8 mouse cellular contexts compared by ENCODE assay signal in the genomic region with DNA sequence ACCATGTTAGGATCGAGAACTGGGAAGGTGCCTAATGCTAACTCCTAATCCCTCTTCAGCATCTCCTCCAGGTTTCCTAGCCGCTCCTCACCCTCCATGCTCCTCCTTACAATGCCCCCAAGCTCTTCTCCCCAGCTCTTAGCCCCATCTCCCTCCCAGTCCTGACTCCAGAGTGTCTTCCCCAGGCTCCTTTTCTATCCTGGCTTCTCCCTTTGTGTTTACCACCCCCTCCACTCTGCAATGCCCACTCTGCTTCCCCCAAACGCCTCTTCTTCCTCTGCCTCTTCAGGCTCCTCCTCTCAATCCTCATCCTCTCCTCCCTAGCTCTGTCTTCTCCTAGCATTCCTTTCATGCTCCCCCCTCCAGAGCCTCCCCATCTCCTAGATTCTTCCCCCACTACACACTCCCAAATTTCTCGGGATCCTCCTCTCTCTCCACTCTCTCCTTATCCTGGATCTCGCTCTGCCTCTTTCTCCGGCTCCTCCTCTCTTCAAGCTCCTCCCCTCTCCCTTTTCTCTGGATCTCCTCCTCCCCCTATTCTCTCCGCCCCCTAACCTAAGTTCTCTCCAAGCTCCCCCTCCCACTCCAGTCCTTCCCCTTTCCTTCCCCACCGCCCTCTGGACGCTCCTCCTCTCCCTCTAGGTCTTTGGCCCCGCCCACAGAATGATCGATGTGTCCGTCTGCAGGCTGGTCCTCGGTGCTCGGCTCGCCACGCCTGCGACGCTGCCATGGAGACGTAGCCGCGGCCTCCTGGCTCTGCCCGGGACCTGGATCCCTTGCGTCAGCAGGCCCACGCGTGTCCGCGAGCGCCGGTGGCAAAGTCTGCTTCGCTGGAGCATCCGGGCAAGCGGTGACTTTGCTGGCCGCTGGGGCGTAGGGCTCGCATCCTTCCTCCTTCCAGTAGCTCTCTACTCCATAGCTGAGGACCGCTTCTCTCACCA. TPM values are rescaled to one million over a fixed set of nuclear protein-coding genes. Genes with fewer than 3 reads are reported as not detected.
DNase-seq lines count a peak whose midpoint lies in the region; ATAC-seq and TF ChIP-seq lines count a peak whose summit lies in the region.

A gene (plus strand): TSS at position 558 of the 941 bp plus-strand sequence.

- peak within 1 kb of the TSS; percentile 55 for H3K4me3 ChIP-seq in bone marrow, adult 2 months (replicated peaks; ENCODE audit: control insufficient read depth, low read depth, low read length)
- peak within 1 kb of the TSS; percentile 69 for H3K4me3 ChIP-seq in embryonic facial prominence, embryonic 15.5 days (replicated peaks)
- H3K4me3 ChIP-seq in limb, embryonic 14.5 days (replicated peaks; ENCODE audit: low read length): peak within 1 kb of the TSS; percentile 68
- peak within 1 kb of the TSS; percentile 58 for H3K4me3 ChIP-seq in midbrain, postnatal 0 days (ENCODE audit: low read depth, low read length)

- H3K9me3 ChIP-seq in embryonic facial prominence, embryonic 15.5 days (replicated peaks): no peaks in the 10 kb centered on the region
- H3K9me3 ChIP-seq in limb, embryonic 14.5 days (ENCODE audit: control insufficient read depth, low read length): no peaks in the 10 kb centered on the region
- no peaks in the 10 kb centered on the region for H3K9me3 ChIP-seq in midbrain, postnatal 0 days (ENCODE audit: low read length)

- WGBS in bone marrow, adult 2 months: 2% methylated on average over 36 of the region's 36 CpGs
- 2% methylated on average over 36 of the region's 36 CpGs for WGBS in embryonic facial prominence, embryonic 15.5 days
- WGBS in limb, embryonic 14.5 days: 2% methylated on average over 36 of the region's 36 CpGs
- WGBS in midbrain, postnatal 0 days: under 1% methylated on average over 36 of the region's 36 CpGs

- peak within 1 kb of the TSS; percentile 6; the same call in 1 of the 2 replicates for H3K27ac ChIP-seq in bone marrow, adult 2 months (ENCODE audit: control insufficient read depth, insufficient read depth, low read depth, low read length, poor library complexity)
- H3K27ac ChIP-seq in embryonic facial prominence, embryonic 15.5 days (replicated peaks): peak within 1 kb of the TSS; percentile 88
- H3K27ac ChIP-seq in limb, embryonic 14.5 days (replicated peaks; ENCODE audit: low read depth, low read length): peak within 1 kb of the TSS; percentile 75
- H3K27ac ChIP-seq in midbrain, postnatal 0 days (ENCODE audit: low read depth, low read length): peak within 1 kb of the TSS; percentile 79

- DNase-seq in 416B (ENCODE audit: low read depth): peak; percentile 39
- DNase-seq in heart, adult 8-10 months (ENCODE audit: low spot score): peak; percentile 93
- peak; percentile 98 for DNase-seq in kidney, adult 9 months
- peak; percentile 99 for DNase-seq in limb, embryonic 14.5 days (ENCODE audit: low spot score)
- peak; percentile 99 for DNase-seq in midbrain, postnatal 0 days (ENCODE audit: low spot score)
- peak; percentile 53 to 70 for DNase-seq in spleen, postnatal 14 days (ENCODE audit: low spot score in 2 of 2)

- H3K4me1 ChIP-seq in bone marrow, adult 2 months (ENCODE audit: control insufficient read depth, insufficient read depth, low read length): peaks cover 2% of the 10 kb centered on the region; the same call in 1 of the 2 replicates
- peaks cover 28% of the 10 kb centered on the region for H3K4me1 ChIP-seq in embryonic facial prominence, embryonic 15.5 days
- H3K4me1 ChIP-seq in limb, embryonic 14.5 days (ENCODE audit: control insufficient read depth, insufficient read depth, low read length): 0 out of 2 replicates have a peak, but pooled peaks cover 5% of the 10 kb centered on the region
- peaks cover 7% of the 10 kb centered on the region; the same call in 1 of the 2 replicates for H3K4me1 ChIP-seq in midbrain, postnatal 0 days (ENCODE audit: insufficient read depth, low read length)

- peak within 1 kb of the TSS; percentile 79 for H3K4me2 ChIP-seq in embryonic facial prominence, embryonic 15.5 days (replicated peaks)
- H3K4me2 ChIP-seq in limb, embryonic 14.5 days (replicated peaks; ENCODE audit: low read depth, low read length, severe bottlenecking): peak within 1 kb of the TSS; percentile 75
- H3K4me2 ChIP-seq in midbrain, postnatal 0 days (ENCODE audit: low read depth, low read length, poor library complexity, severe bottlenecking): peak within 1 kb of the TSS; percentile 84

- ATAC-seq in embryonic facial prominence, embryonic 15.5 days (ENCODE audit: insufficient number of reproducible peaks, low FRiP score, low TSS enrichment, low read depth): peak; percentile 91
- peak; percentile 92 for ATAC-seq in limb, embryonic 14.5 days (ENCODE audit: low FRiP score, low read depth)
- ATAC-seq in midbrain, postnatal 0 days (ENCODE audit: low FRiP score): peak; percentile 93

- H3K36me3 ChIP-seq in embryonic facial prominence, embryonic 15.5 days: peaks cover 24% of the 10 kb centered on the region
- peaks cover 28% of the 10 kb centered on the region for H3K36me3 ChIP-seq in limb, embryonic 14.5 days (ENCODE audit: control insufficient read depth, insufficient read depth, low read length)
- 0 out of 2 replicates have a peak, but pooled peaks cover 5% of the 10 kb centered on the region for H3K36me3 ChIP-seq in midbrain, postnatal 0 days (ENCODE audit: insufficient read depth, low read length)

- no peak; the same call in 1 of the 2 replicates for TF ChIP-seq POLR2A in bone marrow, adult 2 months (IDR thresholded peaks at IDR 0.05; ENCODE audit: borderline replicate concordance, control insufficient read depth, low read depth, low read length)
- 0 out of 2 replicates have a peak, but pooled peaks have one; percentile 61 for TF ChIP-seq POLR2A in limb, embryonic 14.5 days (IDR thresholded peaks at IDR 0.05; ENCODE audit: borderline replicate concordance, extremely low read depth, insufficient read depth, insufficient read length)

- TF ChIP-seq CTCF in bone marrow, adult 2 months (IDR thresholded peaks at IDR 0.05; ENCODE audit: control insufficient read depth, insufficient read depth, low read length): no peak
- TF ChIP-seq CTCF in midbrain, postnatal 0 days (IDR thresholded peaks at IDR 0.05): no peak

- peak within 1 kb of the TSS; percentile 74 for H3K9ac ChIP-seq in embryonic facial prominence, embryonic 15.5 days
- H3K9ac ChIP-seq in limb, embryonic 14.5 days (ENCODE audit: low read depth, low read length, severe bottlenecking): peak within 1 kb of the TSS; percentile 73
- H3K9ac ChIP-seq in midbrain, postnatal 0 days (replicated peaks; ENCODE audit: low read length, poor library complexity, severe bottlenecking): peak within 1 kb of the TSS; percentile 68

- H3K27me3 ChIP-seq in embryonic facial prominence, embryonic 15.5 days: no peaks in the 10 kb centered on the region
- no peaks in the 10 kb centered on the region for H3K27me3 ChIP-seq in limb, embryonic 14.5 days (ENCODE audit: control insufficient read depth, insufficient read depth, low read length)
- no peaks in the 10 kb centered on the region for H3K27me3 ChIP-seq in midbrain, postnatal 0 days (ENCODE audit: insufficient read depth, low read length)

RNA-seq across cellular contexts. Expression of the gene that starts here (rescaled TPM):
- polyA plus RNA-seq in bone marrow, adult 2 months (2011; ENCODE audit: insufficient read depth, insufficient read length, low replicate concordance, missing spikeins): 0.68 and 1.3 TPM in 2 replicates
- polyA plus RNA-seq in embryonic facial prominence, embryonic 15.5 days (2015; fragmentation: Nextera tagmentation; extraction: Ambion mirVana): 16.4 and 17.0 TPM in 2 replicates
- 1 to 10 TPM; 1.2 to 2.0 (median 1.9) TPM for total RNA-seq in heart, adult 8-10 months (2022)
- polyA plus RNA-seq in limb, embryonic 14.5 days (2012; rRNA removed): 12.5 and 13.0 TPM in 2 replicates
- polyA plus RNA-seq in limb, embryonic 14.5 days (2014; fragmentation: Nextera tagmentation; extraction: Ambion mirVana): 9.9 and 13.7 TPM in 2 replicates
- total RNA-seq in midbrain, postnatal 0 days (2014; rRNA removed): 32.9 and 44.2 TPM in 2 replicates
- 42.5 and 47.4 TPM in 2 replicates for polyA plus RNA-seq in midbrain, postnatal 0 days (2015; fragmentation: Nextera tagmentation; extraction: Ambion mirVana)

Comparison
In these comparisons a context has a peak if more than half of its experiments do, and no peak if none do; other contexts are left out.
1. Peak in every context shown above with its lines: DNase-seq, ATAC-seq, H3K4me3 ChIP-seq and H3K27ac ChIP-seq.
2. RNA of the gene that starts here (total RNA-seq): 32.9 to 44.2 TPM in midbrain, postnatal 0 days; 1.2 to 2.0 TPM in heart, adult 8-10 months; every median in the first group is over 10 times any median in the second.
3. DNase-seq: peak in every context shown above with its lines; median percentile 99 in limb, embryonic 14.5 days; 99 in midbrain, postnatal 0 days; 98 in kidney, adult 9 months; 93 in heart, adult 8-10 months; 62 in spleen, postnatal 14 days; 39 in 416B.
4. H3K27ac ChIP-seq: peak in every context shown above with its lines; median percentile 88 in embryonic facial prominence, embryonic 15.5 days; 79 in midbrain, postnatal 0 days; 75 in limb, embryonic 14.5 days; 6 in bone marrow, adult 2 months.